Mouse (Mus musculus): ENCODE results near the gene Hsd17b6. TPM values are rescaled to one million over a fixed set of nuclear protein-coding genes. Genes with fewer than 3 reads are reported as not detected.
"Not testable (repeated sequence)": the region's sequence is repeated elsewhere in the genome, so short reads cannot be mapped to it uniquely, and the experiment has no call there.

Gene Hsd17b6
- polyA plus RNA-seq (2014; fragmentation: Nextera tagmentation; extraction: Ambion mirVana), result not detected in 2 replicates

DNA sequence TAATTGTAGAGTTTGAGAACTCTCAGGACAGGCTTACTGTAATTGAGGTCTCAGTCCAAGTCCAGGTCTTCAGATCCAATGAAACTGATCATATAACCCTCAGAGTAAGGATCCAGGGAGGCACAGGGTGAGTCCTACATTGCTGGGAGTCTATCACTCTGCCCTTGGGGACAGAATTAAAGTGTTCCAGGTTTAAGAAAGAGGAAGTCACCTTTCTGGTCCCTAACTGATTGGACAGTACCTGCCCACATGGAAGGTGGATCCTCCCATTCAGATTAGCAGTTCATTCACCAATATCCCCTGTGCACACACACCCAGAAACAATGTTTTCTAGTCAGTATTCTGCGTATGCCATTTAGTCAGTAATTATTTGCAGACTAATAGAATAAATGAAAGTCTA is at the start of gene Hsd17b6:
TSS of gene Hsd17b6 (minus strand) at position 166 of the 400 bp plus-strand sequence.
- ATAC-seq (ENCODE audit: low FRiP score, low TSS enrichment), result no peak
- Histone ChIP-seq H3K27me3 (ENCODE audit: control insufficient read depth, insufficient read depth, low read length) (no peaks in the 10 kb centered on the region), H3K36me3 (ENCODE audit: control insufficient read depth, insufficient read depth, low read length) (no peaks in the 10 kb centered on the region), H3K4me3 (replicated peaks; ENCODE audit: low read depth, low read length) (no peak within 1 kb of the TSS), H3K4me2 (ENCODE audit: low read length) (no peak within 1 kb of the TSS), H3K9me3 (ENCODE audit: control insufficient read depth, low read length) (no peaks in the 10 kb centered on the region), H3K27ac (replicated peaks; ENCODE audit: low read depth, low read length) (no peak within 1 kb of the TSS), H3K4me1 (ENCODE audit: control insufficient read depth, insufficient read depth, low read length) (no peaks in the 10 kb centered on the region), H3K9ac (replicated peaks; ENCODE audit: low read length) (no peak within 1 kb of the TSS)
- WGBS, result 94% methylated on average over 1 of the region's 1 CpGs
- DNase-seq, result no peak

DNA sequence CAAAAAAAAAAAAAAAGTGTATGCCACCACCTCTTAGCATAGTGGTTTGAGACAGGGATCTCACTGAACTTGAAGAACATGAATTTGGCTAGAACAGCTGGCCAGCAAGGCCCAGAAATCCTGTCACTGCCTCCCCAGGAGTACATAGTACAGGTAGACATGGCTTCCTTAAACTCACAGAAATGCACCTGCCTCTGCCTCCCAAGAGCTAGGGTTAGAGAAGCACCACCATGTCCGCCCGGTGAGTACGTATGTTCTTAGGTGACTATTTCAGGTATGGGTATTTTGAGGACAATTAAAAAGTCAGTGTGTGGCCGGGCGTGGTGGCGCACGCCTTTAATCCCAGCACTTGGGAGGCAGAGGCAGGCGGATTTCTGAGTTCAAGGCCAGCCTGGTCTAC is 45.6 kb upstream of the Hsd17b6 start:
- Histone ChIP-seq H3K9me3 (ENCODE audit: control insufficient read depth, low read length) (no peaks in the 10 kb centered on the region), H3K4me1 (ENCODE audit: control insufficient read depth, insufficient read depth, low read length) (peaks cover 6% of the 10 kb centered on the region), H3K27ac (replicated peaks; ENCODE audit: low read depth, low read length) (no peak overlapping the region), H3K36me3 (ENCODE audit: control insufficient read depth, insufficient read depth, low read length) (peaks cover 33% of the 10 kb centered on the region), H3K4me2 (ENCODE audit: low read length) (no peak overlapping the region), H3K4me3 (replicated peaks; ENCODE audit: low read depth, low read length) (no peak overlapping the region), H3K9ac (replicated peaks; ENCODE audit: low read length) (no peak overlapping the region), H3K27me3 (ENCODE audit: control insufficient read depth, insufficient read depth, low read length) (no peaks in the 10 kb centered on the region)
- WGBS, result 93% methylated on average over 8 of the region's 8 CpGs
- no peak for DNase-seq
- no peak for ATAC-seq (ENCODE audit: low FRiP score, low TSS enrichment)

- H3K27ac ChIP-seq (replicated peaks; ENCODE audit: low read depth, low read length); ATAC-seq (ENCODE audit: low FRiP score, low TSS enrichment); H3K4me3 ChIP-seq (replicated peaks; ENCODE audit: low read depth, low read length); H3K4me1 ChIP-seq (ENCODE audit: control insufficient read depth, insufficient read depth, low read length); DNase-seq; H3K9me3 ChIP-seq (ENCODE audit: control insufficient read depth, low read length); H3K27me3 ChIP-seq (ENCODE audit: control insufficient read depth, insufficient read depth, low read length); H3K9ac ChIP-seq (replicated peaks; ENCODE audit: low read length); H3K4me2 ChIP-seq (ENCODE audit: low read length): not testable (repeated sequence)
- 95% methylated on average over 1 of the region's 2 CpGs for WGBS
- peaks cover 40% of the 10 kb centered on the region for H3K36me3 ChIP-seq (ENCODE audit: control insufficient read depth, insufficient read depth, low read length)
Measured at GRCm38 (mm10) chr10:128052136-128052535, 44.7 kb upstream of the Hsd17b6 start.

GRCm38 (mm10) chr10:128051589-128051988 is 44.2 kb upstream of the Hsd17b6 start:
- Histone ChIP-seq H3K4me2 (ENCODE audit: low read length) (no peak overlapping the region), H3K4me3 (replicated peaks; ENCODE audit: low read depth, low read length) (no peak overlapping the region), H3K9ac (replicated peaks; ENCODE audit: low read length) (no peak overlapping the region), H3K36me3 (ENCODE audit: control insufficient read depth, insufficient read depth, low read length) (peaks cover 44% of the 10 kb centered on the region), H3K27ac (replicated peaks; ENCODE audit: low read depth, low read length) (no peak overlapping the region), H3K27me3 (ENCODE audit: control insufficient read depth, insufficient read depth, low read length) (no peaks in the 10 kb centered on the region), H3K4me1 (ENCODE audit: control insufficient read depth, insufficient read depth, low read length) (no peaks in the 10 kb centered on the region), H3K9me3 (ENCODE audit: control insufficient read depth, low read length) (no peaks in the 10 kb centered on the region)
- DNase-seq (no peak), ATAC-seq (ENCODE audit: low FRiP score, low TSS enrichment) (no peak)
- 97% methylated on average over 5 of the region's 5 CpGs for WGBS

DNA sequence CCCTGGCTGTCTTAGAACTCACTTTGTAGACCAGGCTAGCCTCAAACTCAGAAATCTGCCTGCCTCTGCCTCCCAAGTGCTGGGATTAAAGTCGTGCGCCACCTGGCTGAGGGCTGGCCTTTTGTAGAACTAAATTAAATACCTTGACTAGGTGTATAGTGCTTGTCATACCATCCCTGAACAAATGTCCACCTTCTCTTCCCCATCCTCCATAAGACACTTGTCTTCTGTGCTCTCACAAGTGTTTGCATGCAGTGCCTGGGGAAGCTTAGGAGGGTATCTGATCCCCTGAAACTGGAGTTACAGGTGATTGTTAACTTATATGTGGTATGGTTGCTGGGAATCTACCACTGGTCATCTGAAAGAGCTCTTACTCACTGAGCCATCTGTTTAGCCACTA is 42.9 kb upstream of the Hsd17b6 start:
- Histone ChIP-seq H3K27ac (replicated peaks; ENCODE audit: low read depth, low read length) (no peak overlapping the region), H3K36me3 (ENCODE audit: control insufficient read depth, insufficient read depth, low read length) (peaks cover 55% of the 10 kb centered on the region), H3K4me3 (replicated peaks; ENCODE audit: low read depth, low read length) (no peak overlapping the region), H3K4me1 (ENCODE audit: control insufficient read depth, insufficient read depth, low read length) (no peaks in the 10 kb centered on the region), H3K4me2 (ENCODE audit: low read length) (no peak overlapping the region), H3K9me3 (ENCODE audit: control insufficient read depth, low read length) (no peaks in the 10 kb centered on the region), H3K9ac (replicated peaks; ENCODE audit: low read length) (no peak overlapping the region), H3K27me3 (ENCODE audit: control insufficient read depth, insufficient read depth, low read length) (no peaks in the 10 kb centered on the region)
- 85% methylated on average over 2 of the region's 2 CpGs for WGBS
- DNase-seq (no peak), ATAC-seq (ENCODE audit: low FRiP score, low TSS enrichment) (no peak)

DNA sequence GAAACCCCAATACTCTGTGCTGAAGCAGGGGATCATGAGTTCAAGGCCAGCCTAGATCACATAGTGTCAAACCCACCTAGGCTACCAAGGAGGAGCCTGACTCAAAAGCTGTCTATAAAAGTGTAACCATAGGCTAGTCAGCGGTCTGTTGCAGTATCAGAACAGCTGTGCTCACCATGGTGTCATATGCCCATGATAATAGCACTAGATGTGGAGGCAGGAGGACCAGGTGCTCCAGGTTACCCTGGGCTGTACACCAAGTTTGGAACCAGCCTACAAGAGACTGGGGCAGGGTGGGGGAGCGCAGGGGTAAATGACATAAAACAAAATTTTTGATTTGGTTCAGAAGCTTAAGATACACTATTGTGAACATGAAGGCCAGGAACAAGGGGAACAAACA is 42.3 kb upstream of the Hsd17b6 start:
- Histone ChIP-seq H3K4me1 (ENCODE audit: control insufficient read depth, insufficient read depth, low read length) (no peaks in the 10 kb centered on the region), H3K4me2 (ENCODE audit: low read length) (no peak overlapping the region), H3K27me3 (ENCODE audit: control insufficient read depth, insufficient read depth, low read length) (no peaks in the 10 kb centered on the region), H3K9ac (replicated peaks; ENCODE audit: low read length) (no peak overlapping the region), H3K4me3 (replicated peaks; ENCODE audit: low read depth, low read length) (no peak overlapping the region), H3K27ac (replicated peaks; ENCODE audit: low read depth, low read length) (no peak overlapping the region), H3K36me3 (ENCODE audit: control insufficient read depth, insufficient read depth, low read length) (peaks cover 60% of the 10 kb centered on the region), H3K9me3 (ENCODE audit: control insufficient read depth, low read length) (no peaks in the 10 kb centered on the region)
- WGBS, result 97% methylated on average over 2 of the region's 2 CpGs
- no peak for DNase-seq
- ATAC-seq (ENCODE audit: low FRiP score, low TSS enrichment), result no peak

- H3K36me3 ChIP-seq (ENCODE audit: control insufficient read depth, insufficient read depth, low read length), result peaks cover 76% of the 10 kb centered on the region
- no peak overlapping the region for H3K27ac ChIP-seq (replicated peaks; ENCODE audit: low read depth, low read length)
- no peak overlapping the region for H3K4me2 ChIP-seq (ENCODE audit: low read length)
- no peaks in the 10 kb centered on the region for H3K27me3 ChIP-seq (ENCODE audit: control insufficient read depth, insufficient read depth, low read length)
- H3K4me1 ChIP-seq (ENCODE audit: control insufficient read depth, insufficient read depth, low read length), result no peaks in the 10 kb centered on the region
- H3K4me3 ChIP-seq (replicated peaks; ENCODE audit: low read depth, low read length), result no peak overlapping the region
- no peak overlapping the region for H3K9ac ChIP-seq (replicated peaks; ENCODE audit: low read length)
- DNase-seq, result no peak
- WGBS, result 96% methylated on average over 8 of the region's 8 CpGs
- no peak for ATAC-seq (ENCODE audit: low FRiP score, low TSS enrichment)
- no peaks in the 10 kb centered on the region for H3K9me3 ChIP-seq (ENCODE audit: control insufficient read depth, low read length)
Measured at GRCm38 (mm10) chr10:128048157-128048556, 40.7 kb upstream of the Hsd17b6 start.

GRCm38 (mm10) chr10:128043041-128043835 is 35.8 kb upstream of the Hsd17b6 start:
- ATAC-seq (ENCODE audit: low FRiP score, low TSS enrichment) (no peak), DNase-seq (no peak)
- H3K9ac ChIP-seq (replicated peaks; ENCODE audit: low read length), result no peak overlapping the region
- H3K4me3 ChIP-seq (replicated peaks; ENCODE audit: low read depth, low read length), result no peak overlapping the region
- H3K27me3 ChIP-seq (ENCODE audit: control insufficient read depth, insufficient read depth, low read length), result no peaks in the 10 kb centered on the region
- H3K4me1 ChIP-seq (ENCODE audit: control insufficient read depth, insufficient read depth, low read length), result no peaks in the 10 kb centered on the region
- H3K4me2 ChIP-seq (ENCODE audit: low read length), result no peak overlapping the region
- H3K27ac ChIP-seq (replicated peaks; ENCODE audit: low read depth, low read length), result no peak overlapping the region
- no peaks in the 10 kb centered on the region for H3K9me3 ChIP-seq (ENCODE audit: control insufficient read depth, low read length)
- WGBS, result 80% methylated on average over 3 of the region's 3 CpGs
- peaks cover 87% of the 10 kb centered on the region for H3K36me3 ChIP-seq (ENCODE audit: control insufficient read depth, insufficient read depth, low read length)

DNA sequence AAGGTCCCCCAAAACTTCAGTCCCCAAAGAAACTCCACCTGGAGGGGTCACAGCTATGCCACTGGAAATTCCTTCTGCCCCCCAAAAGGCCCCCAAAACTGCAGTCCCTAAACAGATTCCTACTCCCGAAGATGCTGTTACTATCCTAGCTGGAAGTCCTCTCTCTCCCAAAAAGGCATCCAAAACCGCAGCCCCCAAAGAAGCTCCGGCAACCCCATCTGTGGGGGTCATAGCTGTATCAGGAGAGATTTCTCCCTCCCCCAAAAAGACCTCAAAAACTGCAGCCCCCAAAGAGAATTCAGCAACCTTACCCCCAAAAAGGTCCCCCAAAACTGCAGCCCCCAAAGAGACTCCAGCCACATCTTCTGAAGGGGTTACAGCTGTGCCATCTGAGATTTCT is 35.1 kb upstream of the Hsd17b6 start:
- ATAC-seq (ENCODE audit: low FRiP score, low TSS enrichment), result no peak
- Histone ChIP-seq H3K4me2 (ENCODE audit: low read length) (no peak overlapping the region), H3K9ac (replicated peaks; ENCODE audit: low read length) (no peak overlapping the region), H3K4me1 (ENCODE audit: control insufficient read depth, insufficient read depth, low read length) (peaks cover under 1% of the 10 kb centered on the region), H3K9me3 (ENCODE audit: control insufficient read depth, low read length) (no peaks in the 10 kb centered on the region), H3K27me3 (ENCODE audit: control insufficient read depth, insufficient read depth, low read length) (no peaks in the 10 kb centered on the region), H3K27ac (replicated peaks; ENCODE audit: low read depth, low read length) (no peak overlapping the region), H3K4me3 (replicated peaks; ENCODE audit: low read depth, low read length) (no peak overlapping the region), H3K36me3 (ENCODE audit: control insufficient read depth, insufficient read depth, low read length) (peaks cover 79% of the 10 kb centered on the region)
- DNase-seq, result no peak
- 91% methylated on average over 3 of the region's 3 CpGs for WGBS

All from midbrain, embryonic 14.5 days (tissue).